Mouse (Mus musculus) spleen, adult 2 months (tissue): ENCODE results near the gene Pdzrn3.

ENCODE experiments used
- CTCF ChIP-seq: fragments of 200-500 bp; IDR thresholded peaks from 2 replicates; pipeline ENCODE4 v1.5.1; 2011; ENCODE audit warnings: mild to moderate bottlenecking, inconsistent platforms; ENCODE audit not compliant: insufficient read depth, insufficient read length, insufficient replicate concordance; ENCODE audit errors: extremely low read depth
- POLR2A ChIP-seq: fragments of 200-500 bp; IDR thresholded peaks from 2 replicates; pipeline ENCODE4 v1.6.1; 2011; ENCODE audit warnings: low read depth, low read length, inconsistent platforms

DNA sequence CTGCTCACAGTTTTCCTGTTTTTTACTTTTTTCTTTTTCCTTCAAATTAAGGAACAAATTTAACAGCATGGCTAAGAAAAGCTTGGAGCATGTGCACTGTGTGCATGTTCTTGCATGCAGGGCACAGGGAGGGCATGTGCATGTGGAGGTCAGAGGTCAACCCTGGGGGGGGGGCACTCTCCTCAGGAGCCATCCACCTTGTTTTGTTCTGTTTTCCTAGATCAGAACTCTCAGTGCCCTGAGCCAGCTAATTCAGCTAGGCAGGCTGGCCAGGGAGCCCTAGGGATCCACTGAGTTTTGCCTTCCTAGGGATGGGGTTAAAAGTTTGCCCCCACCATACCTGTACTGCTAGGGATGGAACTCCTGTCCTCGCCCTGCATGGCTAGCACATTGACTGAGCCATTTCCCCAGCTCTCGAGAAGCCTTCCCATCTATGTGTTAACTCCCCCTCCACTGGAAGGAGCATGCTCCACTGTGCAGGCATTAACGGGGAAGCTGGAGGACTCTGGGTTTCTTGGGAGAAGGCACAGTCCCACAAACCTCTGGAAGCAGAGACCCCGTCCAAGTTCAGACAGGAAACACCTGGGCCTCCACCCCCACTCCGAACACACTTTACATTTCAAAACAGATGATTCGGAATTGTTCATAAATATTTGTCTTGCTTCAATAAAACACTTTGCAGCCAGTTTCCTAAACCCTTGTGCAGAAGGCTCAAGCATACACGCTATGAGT lies 107.4 kb downstream of the Pdzrn3 start:
- TF ChIP-seq POLR2A (no peak), CTCF (no peak)
